Mouse (Mus musculus) liver, postnatal 0 days (tissue): ENCODE results near the gene Wnt3a.

Source experiments
- CTCF ChIP-seq: sonication (generic); IDR thresholded peaks from 2 replicates; pipeline ENCODE4 v1.5.1; 2016; ENCODE audit warnings: antibody characterized with exemption, low read depth
- EP300 ChIP-seq: IDR thresholded peaks from 2 replicates; pipeline ENCODE4 v1.6.1; 2016; ENCODE audit warnings: antibody characterized with exemption, low read depth, mild to moderate bottlenecking

- no peak for TF ChIP-seq CTCF
- TF ChIP-seq EP300: no peak
Observed at GRCm38 (mm10) chr11:59316517-59316916, 26.0 kb upstream of the Wnt3a start.
